Mouse (Mus musculus): ENCODE measurements around the gene Mtnr1a.
"Not testable (repeated sequence)": the region's sequence is repeated elsewhere in the genome, so short reads cannot be mapped to it uniquely, and the experiment has no call there.

Mtnr1a gene

GRCm38 (mm10) chr8:45068759-45069386 lies at the start of gene Mtnr1a:
TSS of gene Mtnr1a (plus strand) at chr8:45069137.
- DNase-seq, result peak; percentile 95 to 97

- no peak for DNase-seq
Observed at GRCm38 (mm10) chr8:45019241-45019640, 49.7 kb upstream of the Mtnr1a start.

- no peak for DNase-seq
Observed at GRCm38 (mm10) chr8:45021171-45021570, 47.8 kb upstream of the Mtnr1a start.

- no peak for DNase-seq
Observed at GRCm38 (mm10) chr8:45021911-45022665, 46.8 kb upstream of the Mtnr1a start.

- peak in 1 of 2 experiments; percentile 28 for DNase-seq
Observed at GRCm38 (mm10) chr8:45028081-45028497, 40.8 kb upstream of the Mtnr1a start.

- no peak for DNase-seq
Observed at GRCm38 (mm10) chr8:45038350-45038749, 30.6 kb upstream of the Mtnr1a start.

- DNase-seq, result no peak
Observed at GRCm38 (mm10) chr8:45044160-45044559, 24.8 kb upstream of the Mtnr1a start.

GRCm38 (mm10) chr8:45050451-45050850 lies 18.5 kb upstream of the Mtnr1a start:
- no peak for DNase-seq

- DNase-seq, result no peak
Observed at GRCm38 (mm10) chr8:45051236-45051635, 17.7 kb upstream of the Mtnr1a start.

GRCm38 (mm10) chr8:45052205-45052604 lies 16.7 kb upstream of the Mtnr1a start:
- DNase-seq, result no peak

GRCm38 (mm10) chr8:45052618-45053017 lies 16.3 kb upstream of the Mtnr1a start:
- DNase-seq, result no peak

GRCm38 (mm10) chr8:45055500-45055899 lies 13.4 kb upstream of the Mtnr1a start:
- DNase-seq, result no peak

GRCm38 (mm10) chr8:45056810-45057209 lies 12.1 kb upstream of the Mtnr1a start:
- no peak for DNase-seq

- no peak for DNase-seq
Observed at GRCm38 (mm10) chr8:45060083-45060482, 8.9 kb upstream of the Mtnr1a start.

- DNase-seq, result no peak
Observed at GRCm38 (mm10) chr8:45062311-45062710, 6.6 kb upstream of the Mtnr1a start.

GRCm38 (mm10) chr8:45062982-45063924 lies 5.7 kb upstream of the Mtnr1a start:
- no peak for DNase-seq

GRCm38 (mm10) chr8:45064197-45064869 lies 4.6 kb upstream of the Mtnr1a start:
- DNase-seq, result no peak

GRCm38 (mm10) chr8:45065391-45065790 lies 3.5 kb upstream of the Mtnr1a start:
- DNase-seq, result not testable (repeated sequence)

- no peak for DNase-seq
Observed at GRCm38 (mm10) chr8:45070949-45071348, 2.0 kb downstream of the Mtnr1a start.

- no peak for DNase-seq
Observed at GRCm38 (mm10) chr8:45080850-45081249, 11.9 kb downstream of the Mtnr1a start.

GRCm38 (mm10) chr8:45093599-45093998 lies 24.7 kb downstream of the Mtnr1a start:
- no peak for DNase-seq

GRCm38 (mm10) chr8:45109371-45110063 lies 40.6 kb downstream of the Mtnr1a start:
- DNase-seq, result no peak
